Mouse (Mus musculus) liver, embryonic 14.5 days (tissue): ENCODE measurements around the gene Gm21969.

Experiments
- CTCF ChIP-seq: IDR thresholded peaks from 2 replicates; pipeline ENCODE4 v1.5.1; 2016; ENCODE audit warnings: antibody characterized with exemption, low read depth, control low read depth
- EP300 ChIP-seq: IDR thresholded peaks from 2 replicates; pipeline ENCODE4 v1.6.1; 2016; ENCODE audit warnings: antibody characterized with exemption, low read depth

DNA sequence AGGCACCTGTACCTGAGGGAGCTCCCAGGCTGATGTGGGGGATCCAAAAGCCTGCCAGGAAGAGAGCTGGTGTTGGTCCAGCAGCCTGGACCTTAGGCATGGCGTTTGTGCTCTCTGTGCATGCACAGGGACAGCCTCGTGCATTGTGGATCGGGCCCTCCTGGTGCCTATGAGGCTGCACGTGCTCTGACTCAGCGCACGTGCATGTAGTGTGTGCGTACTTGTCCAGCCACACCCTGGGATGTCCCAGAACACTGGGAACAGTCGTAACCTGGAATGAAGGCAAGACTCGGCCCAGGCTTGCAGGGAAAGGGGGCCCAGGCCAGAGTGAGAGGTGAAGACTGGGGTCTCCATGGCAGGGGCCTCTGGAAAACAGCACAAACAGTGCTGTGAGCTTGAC is 34.9 kb downstream of the Gm21969 start:
- TF ChIP-seq EP300 (no peak), CTCF (no peak)
